ENCODE assay signal across 8 mouse cellular contexts in the genomic region with DNA sequence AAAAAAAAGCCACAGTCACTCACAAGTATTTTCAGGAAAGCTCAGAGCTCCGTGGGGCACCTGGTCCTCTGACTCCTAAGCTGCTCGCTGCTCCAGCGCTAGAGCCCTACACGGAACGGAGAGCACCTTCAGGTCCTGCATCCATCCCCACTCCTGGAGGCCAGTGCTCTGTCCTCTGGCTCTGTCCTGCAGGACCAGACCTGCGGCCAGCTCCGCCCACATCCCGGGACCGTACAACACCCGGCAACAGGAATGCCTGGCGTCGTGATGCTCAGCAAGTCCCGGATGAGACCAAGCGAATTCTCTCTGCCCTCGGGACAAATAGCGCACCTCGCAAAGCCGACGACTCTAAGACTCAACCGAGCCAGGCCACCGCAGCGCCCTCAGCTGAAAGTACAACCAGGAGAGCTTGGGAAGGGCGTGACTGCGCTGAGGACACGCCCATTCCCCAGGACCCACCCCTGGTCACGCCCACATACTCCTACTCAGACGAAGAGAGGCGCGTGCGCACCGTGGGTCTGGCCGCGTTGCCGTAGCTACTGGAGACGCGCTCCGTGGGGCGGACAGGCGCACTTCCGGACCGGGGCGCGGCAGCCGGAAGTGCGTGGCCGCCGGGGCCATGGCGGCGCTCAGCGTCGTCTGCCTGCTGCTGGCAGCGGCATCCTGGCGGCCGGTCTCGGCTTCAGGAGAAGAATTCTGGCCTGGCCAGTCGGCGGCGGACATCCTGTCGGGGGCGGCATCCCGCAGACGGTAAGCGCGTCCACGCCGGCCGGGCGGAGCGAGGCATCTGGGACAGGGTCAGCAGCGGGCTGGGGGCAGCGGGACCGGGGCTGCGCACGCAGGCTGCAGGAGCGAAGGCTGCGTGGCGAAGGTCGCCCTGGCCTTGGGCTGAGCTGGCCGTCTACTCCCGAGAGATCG. TPM values are rescaled to one million over a fixed set of nuclear protein-coding genes. Genes with fewer than 3 reads are reported as not detected.
DNase-seq lines count a peak whose midpoint lies in the region; ATAC-seq lines count a peak whose summit lies in the region.

A gene (plus strand): TSS at position 515 of the 918 bp plus-strand sequence.

- peak within 1 kb of the TSS; percentile 86 for H3K4me3 ChIP-seq in intestine, embryonic 14.5 days (ENCODE audit: low read depth, low read length)

- peaks cover 13% of the 10 kb centered on the region for H3K4me1 ChIP-seq in intestine, embryonic 14.5 days (replicated peaks; ENCODE audit: control insufficient read depth, insufficient read depth, low read length)

- H3K36me3 ChIP-seq in intestine, embryonic 14.5 days (ENCODE audit: control insufficient read depth, insufficient read depth, low read length): peaks cover 32% of the 10 kb centered on the region

- peak within 1 kb of the TSS; percentile 79 for H3K4me2 ChIP-seq in intestine, embryonic 14.5 days (ENCODE audit: low read length)

- H3K9me3 ChIP-seq in intestine, embryonic 14.5 days (ENCODE audit: control insufficient read depth, low read length): no peaks in the 10 kb centered on the region

- H3K27ac ChIP-seq in intestine, embryonic 14.5 days (ENCODE audit: low read depth): peak within 1 kb of the TSS; percentile 84

- H3K9ac ChIP-seq in intestine, embryonic 14.5 days (ENCODE audit: low read length): peak within 1 kb of the TSS; percentile 91

- under 1% methylated on average over 80 of the region's 81 CpGs for WGBS in intestine, embryonic 14.5 days

- ATAC-seq in intestine, embryonic 14.5 days (replicated peaks; ENCODE audit: low FRiP score, low TSS enrichment, low read depth): peak; percentile 98

- H3K27me3 ChIP-seq in intestine, embryonic 14.5 days (replicated peaks; ENCODE audit: control insufficient read depth, insufficient read depth, low read length): no peaks in the 10 kb centered on the region

- DNase-seq in adrenal gland, adult 18-20 months (ENCODE audit: low spot score in 2 of 2): peak; percentile 88 to 92
- DNase-seq in embryo, embryonic 11 days: peak; percentile 100
- DNase-seq in gastrocnemius, postnatal 25 days: peak; percentile 93
- peak; percentile 98 for DNase-seq in intestine, embryonic 14.5 days (ENCODE audit: low spot score)
- peak; percentile 95 to 96 for DNase-seq in left cerebral cortex, postnatal 14 days (ENCODE audit: low spot score in 2 of 2)
- DNase-seq in mesoderm, embryonic 11.5 days (ENCODE audit: low read depth, low spot score): peak; percentile 99
- peak; percentile 93 for DNase-seq in right cerebral cortex, postnatal 36 days (ENCODE audit: low spot score in 2 of 2)
- DNase-seq in yolk sac, embryonic 10.5 days (ENCODE audit: low spot score): peak; percentile 98

- intact Hi-C loops in left cerebral cortex, postnatal 14 days (cut with DNase I): loop anchor here (10.0 kb wide), 1 partner anchor 424 kb away; no protein-coding TSS in a partner anchor

RNA-seq across cellular contexts. Expression of the gene that starts here (rescaled TPM):
- total RNA-seq in adrenal gland, adult 18-20 months (2021): 10 to 100 TPM; 83.1 to 93.5 TPM
- total RNA-seq in gastrocnemius, postnatal 25 days (2021): 10 to 100 TPM; 24.2 TPM
- 108 and 111 TPM in 2 replicates for polyA plus RNA-seq in intestine, embryonic 14.5 days (2014; fragmentation: Nextera tagmentation; extraction: Ambion mirVana)
- 10 to 100 TPM; 35.3 to 36.0 TPM for total RNA-seq in left cerebral cortex, postnatal 14 days (2021)

Comparison
In these comparisons a context has a peak if more than half of its experiments do, and no peak if none do; other contexts are left out.
1. Peak in every context shown above with its lines: DNase-seq, ATAC-seq, H3K4me3 ChIP-seq and H3K27ac ChIP-seq.